Mouse (Mus musculus) neural tube, embryonic 13.5 days (tissue): ENCODE measurements at regions not wholly inside any gene's neighbourhood (a gene's known extent, or its start where the extent isn't known, plus 50 kb on each side); places are given as distances from the start of the nearest gene placed in this dataset.

Experiments
- ATAC-seq: fragments of 200-750 bp; cut with Nextera tagmentation; 2 replicates; pipeline ENCODE4 v1.8.0; 2017; ENCODE audit warnings: low read depth, mild to moderate bottlenecking, moderate TSS enrichment, moderate library complexity
- H3K27ac ChIP-seq: fragments of 300-500 bp; sonication (generic); replicated peaks from 2 replicates; pipeline ENCODE4 v1.5.1; 2015; ENCODE audit warnings: moderate library complexity, mild to moderate bottlenecking, inconsistent platforms
- H3K27me3 ChIP-seq: fragments of 300-500 bp; sonication (generic); 2 replicates; pipeline ENCODE4 v1.6.1; 2015; ENCODE audit warnings: mild to moderate bottlenecking, inconsistent platforms
- H3K36me3 ChIP-seq: fragments of 300-500 bp; sonication (generic); 2 replicates; pipeline ENCODE4 v1.6.1; 2015; ENCODE audit warnings: mild to moderate bottlenecking, inconsistent platforms
- H3K4me1 ChIP-seq: fragments of 300-500 bp; sonication (generic); replicated peaks from 2 replicates; pipeline ENCODE4 v1.6.1; 2015; ENCODE audit warnings: inconsistent platforms
- H3K4me2 ChIP-seq: fragments of 300-500 bp; sonication (generic); 2 replicates; pipeline ENCODE4 v1.6.1; 2015; ENCODE audit warnings: inconsistent platforms, mild to moderate bottlenecking, moderate library complexity
- H3K4me3 ChIP-seq: fragments of 300-500 bp; sonication (generic); 2 replicates; pipeline ENCODE4 v1.5.1; 2015; ENCODE audit warnings: mild to moderate bottlenecking, inconsistent platforms
- H3K9ac ChIP-seq: fragments of 300-500 bp; sonication (generic); 2 replicates; pipeline ENCODE4 v1.6.1; 2015; ENCODE audit warnings: moderate library complexity, mild to moderate bottlenecking, inconsistent platforms
- H3K9me3 ChIP-seq: fragments of 300-500 bp; sonication (generic); 2 replicates; pipeline ENCODE4 v1.6.1; 2016; ENCODE audit warnings: inconsistent platforms
- WGBS: fragments of 180-500 bp; shearing (Covaris S2); methylation state at CpG from one replicate; pipeline ENCODE4 v1.1.7; 2015; 5-methylcytosine and 5-hydroxymethylcytosine counted together

DNA sequence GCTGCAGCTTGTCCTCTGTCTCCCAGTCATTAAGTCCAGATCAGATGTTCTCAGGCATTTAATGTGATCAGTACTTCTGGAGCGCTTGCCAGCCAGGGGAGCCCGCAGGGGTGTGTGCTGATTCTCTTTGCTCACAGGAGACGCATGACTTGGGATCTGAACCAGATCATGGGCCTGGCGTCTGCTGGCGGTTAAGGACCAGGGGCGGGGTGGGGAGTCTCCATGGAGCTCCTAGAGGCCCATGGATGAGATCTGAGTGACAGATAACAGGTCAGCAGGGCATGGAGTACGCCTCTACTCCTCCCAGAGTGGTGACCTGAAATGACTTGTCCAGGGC, 136.7 kb upstream of the Hdac4 start:
- WGBS = 88% methylated on average over 7 of the region's 7 CpGs
- Histone ChIP-seq H3K36me3 (no peaks in the 10 kb centered on the region), H3K27me3 (no peaks in the 10 kb centered on the region), H3K9me3 (no peaks in the 10 kb centered on the region), H3K9ac (no peak overlapping the region), H3K4me1 (no peaks in the 10 kb centered on the region), H3K4me2 (no peak overlapping the region), H3K4me3 (no peak overlapping the region), H3K27ac (no peak overlapping the region)
- no peak for ATAC-seq

DNA sequence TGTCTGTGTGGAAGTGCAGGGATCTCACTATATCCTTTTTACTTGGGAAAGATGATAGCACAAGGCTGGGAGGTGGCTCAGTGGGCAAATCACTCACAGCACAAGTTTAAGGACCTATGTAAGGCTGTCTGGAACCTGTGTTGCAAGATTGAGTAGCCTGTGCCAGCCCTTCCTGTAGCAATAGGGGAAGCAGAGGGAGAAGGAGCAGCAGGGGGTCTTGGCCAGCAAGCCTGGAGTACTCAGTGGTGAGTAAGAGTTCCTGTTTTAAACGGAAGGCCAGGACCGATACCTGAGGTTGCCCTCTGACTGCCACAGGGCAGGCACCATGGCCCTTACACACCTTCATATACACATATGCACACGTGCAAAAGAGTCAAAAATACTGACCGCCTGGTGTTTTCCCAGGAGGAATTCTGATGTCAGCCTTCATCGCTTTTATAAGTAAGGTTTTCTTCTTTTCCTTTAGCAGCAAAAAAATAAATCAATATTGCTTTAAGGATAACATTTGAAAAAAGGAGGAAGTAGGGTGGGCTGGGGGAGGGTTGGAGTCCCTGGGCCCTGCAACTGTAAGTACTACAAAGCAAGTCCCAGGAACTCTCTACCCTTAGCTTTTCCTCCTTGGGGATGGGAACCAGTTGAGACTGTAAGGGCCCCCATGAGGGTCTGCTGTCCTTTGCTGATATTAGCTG, 136.2 kb upstream of the Hdac4 start:
- no peaks in the 10 kb centered on the region for H3K9me3 ChIP-seq
- no peak overlapping the region for H3K9ac ChIP-seq
- no peak overlapping the region for H3K27ac ChIP-seq
- WGBS = 81% methylated on average over 5 of the region's 5 CpGs
- no peak for ATAC-seq
- H3K27me3 ChIP-seq = no peaks in the 10 kb centered on the region
- no peak overlapping the region for H3K4me2 ChIP-seq
- no peak overlapping the region for H3K4me3 ChIP-seq
- H3K4me1 ChIP-seq = no peaks in the 10 kb centered on the region
- no peaks in the 10 kb centered on the region for H3K36me3 ChIP-seq

DNA sequence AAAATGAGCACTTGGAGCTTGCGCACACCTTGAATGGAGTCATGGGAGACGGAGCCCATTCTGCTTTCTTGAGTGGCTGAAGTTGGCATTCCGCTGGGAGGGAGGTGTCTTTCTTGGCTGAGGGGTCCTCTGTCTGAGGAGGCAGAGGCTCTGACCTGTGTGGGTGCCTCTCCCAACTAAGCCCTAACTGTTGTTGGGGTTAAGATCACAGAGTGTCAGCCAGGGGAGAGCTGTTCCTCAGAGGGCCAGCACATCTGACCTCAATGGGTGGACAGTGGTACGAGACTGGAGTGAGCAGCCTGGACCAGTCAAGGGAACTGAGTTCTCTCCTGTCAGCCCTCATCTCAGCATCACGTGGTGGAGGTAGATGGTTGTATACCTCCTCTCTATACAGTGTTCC, 134.7 kb upstream of the Hdac4 start:
- H3K9ac ChIP-seq = no peak overlapping the region
- no peak overlapping the region for H3K4me3 ChIP-seq
- no peak overlapping the region for H3K27ac ChIP-seq
- H3K9me3 ChIP-seq = no peaks in the 10 kb centered on the region
- no peaks in the 10 kb centered on the region for H3K36me3 ChIP-seq
- H3K4me1 ChIP-seq = no peaks in the 10 kb centered on the region
- 82% methylated on average over 5 of the region's 5 CpGs for WGBS
- no peak for ATAC-seq
- no peak overlapping the region for H3K4me2 ChIP-seq
- no peaks in the 10 kb centered on the region for H3K27me3 ChIP-seq

DNA sequence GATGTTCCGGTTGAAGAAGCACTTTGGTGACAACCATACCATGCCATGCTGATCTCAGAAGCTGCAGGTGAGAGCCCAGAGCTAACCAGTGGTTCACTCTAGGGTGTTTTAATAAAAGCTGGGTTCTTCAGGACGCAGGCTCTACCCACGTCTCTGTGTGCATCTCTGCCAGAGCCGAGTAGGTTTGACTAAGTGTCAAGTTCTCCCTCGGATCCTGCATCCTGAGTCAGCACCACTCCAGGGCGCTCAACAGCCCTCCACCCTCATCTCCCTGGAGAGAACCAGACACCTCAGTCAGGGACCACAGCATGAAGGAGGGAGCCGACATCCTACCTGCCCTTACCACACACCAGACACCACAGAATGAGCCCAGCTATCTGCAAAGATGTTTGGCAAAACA, 134.0 kb upstream of the Hdac4 start:
- H3K9me3 ChIP-seq = no peaks in the 10 kb centered on the region
- H3K4me2 ChIP-seq = no peak overlapping the region
- H3K4me3 ChIP-seq = no peak overlapping the region
- H3K4me1 ChIP-seq = no peaks in the 10 kb centered on the region
- no peaks in the 10 kb centered on the region for H3K27me3 ChIP-seq
- ATAC-seq = no peak
- H3K36me3 ChIP-seq = no peaks in the 10 kb centered on the region
- H3K9ac ChIP-seq = no peak overlapping the region
- no peak overlapping the region for H3K27ac ChIP-seq
- 82% methylated on average over 7 of the region's 7 CpGs for WGBS

DNA sequence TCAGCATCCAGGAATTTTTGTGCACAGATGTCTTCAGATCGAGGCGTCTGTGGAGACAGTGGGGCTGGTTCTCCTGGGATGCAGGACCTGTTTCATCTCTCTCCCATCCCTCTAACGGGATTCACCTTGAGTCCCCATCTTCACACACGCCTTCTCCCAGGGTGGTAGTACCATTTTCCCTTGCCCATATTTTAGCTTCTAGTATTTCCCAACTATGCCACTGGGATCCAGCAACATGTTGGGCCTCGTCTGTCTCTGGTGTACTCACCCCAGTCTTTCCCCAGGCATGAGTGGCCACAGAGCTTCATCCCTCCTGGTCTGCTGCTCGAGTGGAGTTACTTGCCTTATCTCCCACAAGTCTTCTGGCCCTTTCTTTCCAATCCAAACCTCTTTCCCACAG, 131.6 kb upstream of the Hdac4 start:
- 88% methylated on average over 6 of the region's 6 CpGs for WGBS
- Histone ChIP-seq H3K9ac (no peak overlapping the region), H3K4me2 (no peak overlapping the region), H3K9me3 (no peaks in the 10 kb centered on the region), H3K4me1 (peaks cover 7% of the 10 kb centered on the region; the same call in 1 of the 2 replicates), H3K36me3 (no peaks in the 10 kb centered on the region), H3K27me3 (no peaks in the 10 kb centered on the region), H3K4me3 (no peak overlapping the region), H3K27ac (no peak overlapping the region)
- no peak for ATAC-seq

DNA sequence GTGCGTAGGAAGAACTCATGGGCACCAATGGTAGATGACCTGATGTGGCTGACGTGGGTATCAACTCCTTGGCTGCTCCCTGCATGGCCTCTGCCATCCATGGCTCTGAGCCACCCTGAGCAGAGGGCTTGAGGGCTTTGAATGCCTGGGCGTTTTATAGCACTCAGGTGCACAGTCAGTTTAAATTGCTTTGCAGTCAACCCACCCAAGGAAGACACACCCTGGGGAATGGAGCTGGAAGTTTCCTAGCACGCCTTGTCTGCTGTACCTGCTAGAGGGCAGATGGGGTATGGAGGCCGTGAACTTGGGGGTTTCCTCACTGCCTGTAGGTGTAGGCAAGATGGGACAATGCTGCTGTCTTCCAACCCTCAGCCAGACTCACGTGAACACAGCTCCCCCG, 129.8 kb upstream of the Hdac4 start:
- no peak for ATAC-seq
- WGBS = 81% methylated on average over 7 of the region's 7 CpGs
- H3K27ac ChIP-seq = no peak overlapping the region

DNA sequence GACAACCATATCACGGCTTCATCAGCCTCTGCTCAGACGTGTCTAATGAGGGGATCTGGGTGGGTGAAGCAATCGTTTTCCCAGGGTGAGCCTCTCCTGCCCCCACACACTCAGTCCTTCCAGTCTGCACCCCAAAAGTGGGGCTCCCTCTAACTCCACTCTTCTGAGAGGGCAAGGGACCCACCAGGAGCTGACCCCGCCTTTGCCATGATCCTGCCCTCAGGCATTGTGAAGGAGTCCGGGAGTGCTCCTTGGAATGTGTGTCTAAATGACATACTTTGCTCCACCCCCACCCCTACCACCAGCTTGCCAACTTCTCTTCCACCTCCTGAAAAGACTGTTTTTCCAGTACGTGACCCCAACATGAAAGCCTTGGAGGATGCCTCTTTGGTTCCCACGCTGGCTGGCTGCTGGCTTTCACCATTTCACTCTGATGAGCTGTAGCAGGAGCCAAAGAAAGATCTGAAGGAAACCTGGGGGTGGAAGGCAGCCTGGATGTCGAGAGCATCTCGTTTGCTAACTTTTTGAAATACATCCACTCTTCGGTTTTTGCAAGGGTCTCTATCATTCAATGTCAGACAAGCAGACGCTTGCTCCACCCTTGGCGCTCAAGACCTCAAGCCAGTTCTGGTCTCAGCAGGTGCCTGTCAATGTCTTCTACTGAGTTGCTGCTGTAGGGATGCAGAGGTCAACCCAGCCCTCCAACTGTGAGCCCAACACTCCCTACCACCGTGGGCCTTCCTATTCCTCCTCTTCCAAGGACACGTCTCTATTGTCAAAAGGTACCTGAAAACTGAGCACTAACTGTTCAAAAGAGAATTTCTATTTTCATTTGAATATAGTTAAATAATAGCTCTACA, 128.8 kb upstream of the Hdac4 start:
- no peak overlapping the region for H3K27ac ChIP-seq
- no peaks in the 10 kb centered on the region for H3K9me3 ChIP-seq
- ATAC-seq = no peak
- no peaks in the 10 kb centered on the region for H3K36me3 ChIP-seq
- H3K4me1 ChIP-seq = peaks cover 7% of the 10 kb centered on the region; the same call in 1 of the 2 replicates
- H3K9ac ChIP-seq = no peak overlapping the region
- H3K27me3 ChIP-seq = no peaks in the 10 kb centered on the region
- H3K4me3 ChIP-seq = no peak overlapping the region
- WGBS = 59% methylated on average over 14 of the region's 14 CpGs
- H3K4me2 ChIP-seq = no peak overlapping the region

More for the DNA sequence above, 129.8 kb upstream of the Hdac4 start:
- Histone ChIP-seq H3K9ac (no peak overlapping the region), H3K36me3 (no peaks in the 10 kb centered on the region), H3K9me3 (no peaks in the 10 kb centered on the region), H3K4me1 (peaks cover 7% of the 10 kb centered on the region; the same call in 1 of the 2 replicates), H3K4me2 (no peak overlapping the region), H3K4me3 (no peak overlapping the region), H3K27me3 (no peaks in the 10 kb centered on the region)

DNA sequence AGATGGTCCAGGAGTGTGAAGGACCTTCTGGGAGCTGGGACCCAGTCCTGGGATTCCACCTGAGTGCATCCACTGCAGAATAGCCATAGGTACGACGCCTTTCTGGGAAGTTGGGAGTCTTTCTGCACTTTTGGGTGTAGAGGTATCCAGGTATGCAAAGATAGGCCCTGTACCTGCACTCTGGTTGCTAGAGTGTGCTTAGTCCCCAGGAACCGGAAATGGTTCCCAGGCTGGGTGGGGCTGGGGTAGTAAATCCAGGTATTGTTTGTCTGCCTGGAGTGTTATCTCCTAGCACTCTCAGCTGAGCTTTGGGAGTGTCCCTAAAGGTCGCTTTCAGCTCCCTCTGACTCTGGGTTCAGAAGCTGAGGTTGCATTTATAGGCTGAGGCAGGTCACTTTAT, 121.6 kb upstream of the Hdac4 start:
- ATAC-seq = no peak
- Histone ChIP-seq H3K4me2 (no peak overlapping the region), H3K4me3 (no peak overlapping the region), H3K27ac (no peak overlapping the region), H3K9me3 (no peaks in the 10 kb centered on the region), H3K27me3 (peaks cover 5% of the 10 kb centered on the region; the same call in 1 of the 2 replicates), H3K4me1 (peaks cover 26% of the 10 kb centered on the region), H3K9ac (no peak overlapping the region), H3K36me3 (no peaks in the 10 kb centered on the region)
- 83% methylated on average over 4 of the region's 4 CpGs for WGBS

DNA sequence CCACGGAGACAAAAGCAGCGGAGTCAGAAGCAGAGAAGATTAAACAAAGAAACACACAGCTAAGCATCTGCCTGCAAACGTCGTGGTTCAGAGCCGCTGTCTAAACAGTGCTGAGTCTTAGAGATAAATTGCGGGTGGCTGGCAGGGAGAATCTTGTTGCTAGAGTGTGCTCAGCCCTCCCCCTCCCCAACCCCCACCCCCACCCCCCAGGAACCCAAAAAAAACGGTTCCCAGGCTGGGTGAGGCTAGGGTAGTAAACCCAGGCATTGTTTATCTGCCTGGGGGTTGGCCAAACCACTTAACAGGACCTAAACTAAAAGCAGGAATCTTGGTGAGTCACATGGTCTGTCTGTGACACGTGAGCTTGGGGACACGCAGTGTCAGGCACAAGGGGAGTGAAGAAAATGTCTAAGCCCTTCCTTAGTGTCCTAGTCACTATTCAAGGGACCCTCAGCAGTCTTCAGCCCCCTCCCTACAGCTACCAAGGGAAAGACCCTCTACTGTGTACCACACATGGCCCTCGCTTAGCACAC, 120.8 kb upstream of the Hdac4 start:
- Histone ChIP-seq H3K27ac (no peak overlapping the region), H3K4me2 (peak overlapping the region; percentile 29), H3K36me3 (no peaks in the 10 kb centered on the region), H3K4me3 (no peak overlapping the region), H3K4me1 (peaks cover 26% of the 10 kb centered on the region), H3K27me3 (peaks cover 5% of the 10 kb centered on the region; the same call in 1 of the 2 replicates), H3K9me3 (no peaks in the 10 kb centered on the region), H3K9ac (peak overlapping the region; percentile 22; the same call in 1 of the 2 replicates)
- WGBS = 19% methylated on average over 10 of the region's 10 CpGs
- ATAC-seq = 0 out of 2 replicates have a peak, but pooled peaks have one; percentile 46

DNA sequence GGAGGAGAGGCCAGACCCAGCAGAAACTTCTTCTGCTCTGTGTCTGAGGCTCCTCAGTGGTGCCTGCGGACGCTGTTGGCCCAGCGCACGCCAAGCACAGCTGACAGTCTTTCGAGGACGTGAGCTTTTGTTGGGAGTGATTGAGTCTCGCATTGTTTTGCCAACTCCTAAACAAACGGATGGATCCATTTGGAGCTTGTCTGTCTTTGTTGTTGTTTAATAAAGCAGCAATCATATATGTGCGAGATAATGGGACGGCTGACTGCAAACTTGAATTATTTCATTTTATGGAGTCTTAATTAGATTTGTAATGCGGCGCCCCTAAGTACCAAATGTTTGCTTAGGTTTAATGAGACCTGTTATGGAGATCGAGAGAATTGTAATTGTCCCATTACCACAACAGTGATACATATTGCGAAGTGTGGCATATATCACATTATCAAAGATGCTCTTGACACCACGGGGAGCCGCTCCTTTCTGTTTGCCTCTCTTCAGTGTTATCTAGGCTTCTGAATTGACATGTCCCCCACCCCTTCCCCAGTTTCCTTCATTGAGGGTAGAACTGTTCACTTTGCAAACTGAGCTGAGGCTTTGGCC, 117.6 kb upstream of the Hdac4 start:
- no peak overlapping the region for H3K9ac ChIP-seq
- H3K9me3 ChIP-seq = no peaks in the 10 kb centered on the region
- H3K27ac ChIP-seq = no peak overlapping the region; the same call in 1 of the 2 replicates
- peaks cover 26% of the 10 kb centered on the region for H3K4me1 ChIP-seq
- WGBS = 58% methylated on average over 16 of the region's 16 CpGs
- H3K4me3 ChIP-seq = no peak overlapping the region
- no peak overlapping the region for H3K4me2 ChIP-seq
- peaks cover 5% of the 10 kb centered on the region; the same call in 1 of the 2 replicates for H3K27me3 ChIP-seq
- peak; percentile 52; the same call in 1 of the 2 replicates for ATAC-seq
- no peaks in the 10 kb centered on the region for H3K36me3 ChIP-seq

DNA sequence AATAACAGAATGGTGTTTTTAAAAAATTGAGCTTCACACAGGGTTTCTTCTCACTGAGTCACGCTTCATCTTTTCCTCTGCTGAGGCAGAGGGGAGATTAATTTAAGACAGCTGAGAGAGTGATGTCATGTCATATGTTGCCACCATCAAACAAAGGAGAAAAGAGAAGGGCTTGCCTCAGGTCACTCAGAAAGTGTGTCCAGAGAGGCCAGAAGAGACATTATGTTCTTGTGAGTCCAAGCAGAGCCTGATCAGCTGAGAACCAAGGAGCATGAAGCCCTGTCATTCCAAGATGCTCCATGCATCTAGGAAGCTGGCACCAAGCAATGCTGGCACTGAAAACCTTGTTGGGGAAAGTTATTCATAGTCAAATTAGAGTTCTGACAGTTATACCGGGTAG, 114.4 kb upstream of the Hdac4 start:
- Histone ChIP-seq H3K27ac (no peak overlapping the region), H3K9ac (no peak overlapping the region), H3K4me1 (peaks cover 14% of the 10 kb centered on the region), H3K4me3 (no peak overlapping the region), H3K27me3 (no peaks in the 10 kb centered on the region; the same call in 1 of the 2 replicates), H3K9me3 (0 out of 2 replicates have a peak, but pooled peaks cover 6% of the 10 kb centered on the region), H3K36me3 (no peaks in the 10 kb centered on the region), H3K4me2 (no peak overlapping the region)
- no peak for ATAC-seq
- WGBS = 84% methylated on average over 2 of the region's 2 CpGs

DNA sequence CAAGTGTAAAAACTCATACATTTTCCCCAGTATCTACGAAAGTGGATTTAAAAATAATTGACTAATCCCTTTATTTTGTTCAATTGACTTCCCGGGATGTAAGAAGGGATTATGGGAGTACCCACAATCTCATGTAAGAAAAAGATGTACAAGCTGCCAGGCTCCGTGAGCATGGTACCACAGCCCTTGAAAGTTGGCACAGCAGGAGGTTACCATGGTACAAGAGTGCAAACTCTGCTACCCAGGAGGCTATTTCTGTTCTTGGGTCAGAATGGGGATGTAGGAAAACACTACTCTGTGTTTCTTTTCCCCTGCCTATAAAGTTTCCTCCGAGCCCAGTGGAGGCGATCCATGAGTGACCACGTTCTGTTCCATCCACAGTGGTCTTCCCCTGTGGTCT, 113.9 kb upstream of the Hdac4 start:
- no peak for ATAC-seq
- H3K4me3 ChIP-seq = no peak overlapping the region
- no peak overlapping the region for H3K27ac ChIP-seq
- no peaks in the 10 kb centered on the region for H3K27me3 ChIP-seq
- no peak overlapping the region for H3K4me2 ChIP-seq
- H3K9ac ChIP-seq = no peak overlapping the region
- no peaks in the 10 kb centered on the region for H3K36me3 ChIP-seq
- H3K4me1 ChIP-seq = peaks cover 14% of the 10 kb centered on the region
- 85% methylated on average over 6 of the region's 6 CpGs for WGBS
- H3K9me3 ChIP-seq = 0 out of 2 replicates have a peak, but pooled peaks cover 6% of the 10 kb centered on the region
